ENCODE assay signal across 11 mouse cellular contexts in genomic region chr13:52085110-52085509, GRCm38 (mm10).
DNase-seq lines count a peak whose midpoint lies in the region; ATAC-seq and TF ChIP-seq lines count a peak whose summit lies in the region.
"Had no signal": no experiment of that assay in that cellular context is flagged by ENCODE, and none has a peak within 500 bp of the region (broad histone marks: within the 10 kb centered on the region; RNA-seq: fewer than 3 reads in every experiment).

No protein-coding gene starts in this region.

- H3K36me3 ChIP-seq in liver, postnatal 0 days (replicated peaks; ENCODE audit: insufficient read depth, low read length), result no peaks in the 10 kb centered on the region
- H3K36me3 ChIP-seq: midbrain, embryonic 15.5 days had no signal

- ATAC-seq in liver, postnatal 0 days, result peak; percentile 40; the same call in 1 of the 2 replicates
- ATAC-seq: midbrain, embryonic 15.5 days had no signal

- H3K4me2 ChIP-seq in liver, postnatal 0 days (ENCODE audit: low read depth, low read length), result no peak overlapping the region
- H3K4me2 ChIP-seq: midbrain, embryonic 15.5 days had no signal

- TF ChIP-seq EP300 in liver, postnatal 0 days (IDR thresholded peaks at IDR 0.05; ENCODE audit: low read depth), result no peak

- H3K9me3 ChIP-seq in liver, postnatal 0 days (ENCODE audit: low read length), result no peaks in the 10 kb centered on the region
- H3K9me3 ChIP-seq: midbrain, embryonic 15.5 days had no signal

- H3K27ac ChIP-seq in liver, postnatal 0 days (ENCODE audit: low read depth), result peak overlapping the region; percentile 0; the same call in 1 of the 2 replicates
- H3K27ac ChIP-seq: midbrain, embryonic 15.5 days had no signal

- H3K4me3 ChIP-seq in liver, postnatal 0 days (ENCODE audit: low read depth, low read length), result no peak overlapping the region
- H3K4me3 ChIP-seq: midbrain, embryonic 15.5 days had no signal

- H3K4me1 ChIP-seq in liver, postnatal 0 days (ENCODE audit: insufficient read depth), result peaks cover 12% of the 10 kb centered on the region; the same call in 1 of the 2 replicates
- H3K4me1 ChIP-seq: midbrain, embryonic 15.5 days had no signal

- no peak overlapping the region for H3K9ac ChIP-seq in liver, postnatal 0 days (replicated peaks)
- H3K9ac ChIP-seq: midbrain, embryonic 15.5 days had no signal

- no peak for TF ChIP-seq CTCF in liver, postnatal 0 days (IDR thresholded peaks at IDR 0.05; ENCODE audit: low read depth)

- H3K27me3 ChIP-seq in liver, postnatal 0 days (ENCODE audit: insufficient read depth, low read length), result no peaks in the 10 kb centered on the region
- H3K27me3 ChIP-seq: midbrain, embryonic 15.5 days had no signal

- 41% methylated on average over 3 of the region's 3 CpGs for WGBS in liver, postnatal 0 days (ENCODE audit: insufficient replicate concordance)

- DNase-seq in adrenal gland, postnatal 10 days, result peak; percentile 27
- DNase-seq in adrenal gland, postnatal 25 days, result no peak
- peak; percentile 67 to 69 for DNase-seq in spleen, postnatal 36 days (ENCODE audit: low spot score in 2 of 2)
- no peak for DNase-seq in spleen, postnatal 10 days (ENCODE audit: low spot score in 2 of 2)
- peak; percentile 34 for DNase-seq in liver, postnatal 0 days
- DNase-seq in thymus, postnatal 14 days, result peak; percentile 31
- no peak for DNase-seq in cerebellum, postnatal 14 days
- DNase-seq in ovary, adult 18-20 months (ENCODE audit: low spot score), result no peak
- DNase-seq: cerebellum, adult 18-20 months; right cerebral cortex, postnatal 25 days had no signal

Comparison
In these comparisons a context has a peak if more than half of its experiments do, and no peak if none do; other contexts are left out.
1. DNase-seq: peak in adrenal gland, postnatal 10 days (single experiment), spleen, postnatal 36 days (2 of 2), liver, postnatal 0 days (single experiment) and thymus, postnatal 14 days (single experiment); none in adrenal gland, postnatal 25 days (single experiment), spleen, postnatal 10 days (0 of 2), cerebellum, postnatal 14 days (0 of 2) and ovary, adult 18-20 months (single experiment).